Mouse (Mus musculus): ENCODE data around the gene Bace1.

DNA sequence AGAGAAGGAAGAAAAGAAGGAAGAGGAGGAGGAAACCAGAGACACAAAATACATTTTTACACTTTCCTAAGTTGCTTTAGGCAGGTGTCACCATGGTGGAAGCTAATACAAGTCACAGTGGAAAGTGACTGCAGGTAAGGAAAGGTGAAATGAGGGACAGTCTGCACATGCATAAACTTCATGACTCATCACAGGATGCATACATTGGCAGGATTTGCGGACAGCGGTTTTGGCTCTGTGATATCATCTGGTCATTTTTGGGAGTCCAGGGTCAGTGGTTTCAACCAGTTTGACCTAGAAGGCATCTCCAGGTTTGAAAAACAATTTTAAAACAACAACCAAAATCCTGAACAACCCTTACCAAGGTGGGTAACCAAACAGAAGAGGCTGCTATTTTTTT, 13.4 kb downstream of the Bace1 start:
- TF ChIP-seq POLR2A (IDR thresholded peaks at IDR 0.05; ENCODE audit: control insufficient read depth, extremely low read depth, insufficient read depth, low read length, poor library complexity) (no peak), CTCF (IDR thresholded peaks at IDR 0.05; ENCODE audit: borderline replicate concordance, control insufficient read depth, extremely low read depth, insufficient read depth, low read length, poor library complexity) (no peak)

All from thymus, adult 2 months (tissue).